Mouse (Mus musculus) limb, embryonic 14.5 days (tissue): ENCODE results near the gene Atrnl1. TPM values are rescaled to one million over a fixed set of nuclear protein-coding genes. Genes with fewer than 3 reads are reported as not detected.

Experiments used
- ATAC-seq: fragments of 200-750 bp; cut with Nextera tagmentation; 2 replicates; pipeline ENCODE4 v1.8.0; 2017; ENCODE audit warnings: low read depth, moderate number of reproducible peaks, moderate TSS enrichment; ENCODE audit not compliant: low FRiP score
- DNase-seq: peaks from one replicate; pipeline ENCODE4 v3.0.0-alpha.2; 2015; ENCODE audit warnings: low spot score
- H3K27ac ChIP-seq: fragments of 300-500 bp; sonication (generic); replicated peaks from 2 replicates; pipeline ENCODE4 v1.5.1; 2014; ENCODE audit warnings: low read depth, mild to moderate bottlenecking, low read length, moderate library complexity, mixed read lengths
- H3K27me3 ChIP-seq: fragments of 300-500 bp; sonication (generic); 2 replicates; pipeline ENCODE4 v1.6.1; 2014; ENCODE audit warnings: low read length, mixed read lengths; ENCODE audit not compliant: control insufficient read depth, insufficient read depth
- H3K36me3 ChIP-seq: fragments of 300-500 bp; sonication (generic); 2 replicates; pipeline ENCODE4 v1.6.1; 2014; ENCODE audit warnings: mild to moderate bottlenecking, low read length, moderate library complexity, mixed read lengths; ENCODE audit not compliant: control insufficient read depth, insufficient read depth
- H3K4me1 ChIP-seq: fragments of 300-500 bp; sonication (generic); 2 replicates; pipeline ENCODE4 v1.6.1; 2014; ENCODE audit warnings: antibody characterized with exemption, low read length, mixed read lengths; ENCODE audit not compliant: control insufficient read depth, insufficient read depth
- H3K4me2 ChIP-seq: fragments of 300-500 bp; sonication (generic); replicated peaks from 2 replicates; pipeline ENCODE4 v1.6.1; 2014; ENCODE audit warnings: low read depth, mild to moderate bottlenecking, low read length, moderate library complexity; ENCODE audit not compliant: severe bottlenecking
- H3K4me3 ChIP-seq: fragments of 300-500 bp; sonication (generic); replicated peaks from 2 replicates; pipeline ENCODE4 v1.5.1; 2014; ENCODE audit warnings: low read length
- H3K9ac ChIP-seq: fragments of 300-500 bp; sonication (generic); 2 replicates; pipeline ENCODE4 v1.6.1; 2014; ENCODE audit warnings: mild to moderate bottlenecking, low read depth, low read length, moderate library complexity; ENCODE audit not compliant: severe bottlenecking
- H3K9me3 ChIP-seq: fragments of 300-500 bp; sonication (generic); 2 replicates; pipeline ENCODE4 v1.6.1; 2016; ENCODE audit warnings: low read length; ENCODE audit not compliant: control insufficient read depth
- POLR2A ChIP-seq: fragments of 200-500 bp; IDR thresholded peaks from 2 replicates; pipeline ENCODE4 v1.8.0; 2012; ENCODE audit warnings: inconsistent platforms, mild to moderate bottlenecking, moderate library complexity, borderline replicate concordance; ENCODE audit not compliant: insufficient read depth, insufficient read length; ENCODE audit errors: extremely low read depth
- WGBS: fragments of 180-500 bp; shearing (Covaris S2); extraction: QIAGEN DNeasy Blood & Tissue Kit; methylation state at CpG from one replicate; pipeline ENCODE4 v1.1.7; 2014; 5-methylcytosine and 5-hydroxymethylcytosine counted together
- polyA plus RNA-seq, 2 experiments: library from polyadenylated mRNA; depleted of rRNA in 1 of 2; stranded (reverse) in 1 of 2; unstranded in 1 of 2; fragments of >200 nt; fragmentation: Nextera tagmentation in 1 of 2; extraction: Ambion mirVana in 1 of 2; gene quantifications; 2 replicates each; pipeline versions ENCODE4 v1.2.1 to v1.2.3; 2012 to 2014

The Atrnl1 gene
- polyA plus RNA-seq, 2 experiments = 7.7 to 19.9 TPM

DNA sequence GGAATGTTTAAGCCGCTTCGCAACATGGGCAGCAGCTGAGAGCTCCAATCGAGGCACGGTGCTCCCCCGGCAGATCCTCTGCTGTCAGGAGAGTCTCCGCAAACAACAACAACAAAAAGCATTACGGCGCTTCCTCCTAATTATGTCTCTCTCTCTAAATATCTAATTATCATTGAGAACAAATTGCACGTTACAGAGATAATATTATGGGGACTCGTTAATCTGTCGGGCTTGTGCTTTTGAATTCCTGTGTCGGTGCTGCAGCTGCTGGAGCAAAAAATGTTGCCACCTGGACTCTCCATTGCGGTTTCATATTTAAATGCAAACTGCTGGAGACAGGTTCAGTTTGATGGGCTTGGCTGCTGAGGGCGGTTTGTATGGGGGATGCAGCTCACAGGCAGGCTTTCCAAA is 466.1 kb downstream of the Atrnl1 start:
- no peaks in the 10 kb centered on the region for H3K27me3 ChIP-seq
- ATAC-seq (no peak), DNase-seq (no peak)
- H3K4me1 ChIP-seq = peaks cover 5% of the 10 kb centered on the region; the same call in 1 of the 2 replicates
- no peak overlapping the region; the same call in 1 of the 2 replicates for H3K4me2 ChIP-seq
- TF ChIP-seq POLR2A = no peak
- no peaks in the 10 kb centered on the region for H3K36me3 ChIP-seq
- no peak overlapping the region for H3K4me3 ChIP-seq
- no peak overlapping the region for H3K9ac ChIP-seq
- H3K27ac ChIP-seq = no peak overlapping the region
- 47% methylated on average over 14 of the region's 14 CpGs for WGBS
- H3K9me3 ChIP-seq = no peaks in the 10 kb centered on the region

DNA sequence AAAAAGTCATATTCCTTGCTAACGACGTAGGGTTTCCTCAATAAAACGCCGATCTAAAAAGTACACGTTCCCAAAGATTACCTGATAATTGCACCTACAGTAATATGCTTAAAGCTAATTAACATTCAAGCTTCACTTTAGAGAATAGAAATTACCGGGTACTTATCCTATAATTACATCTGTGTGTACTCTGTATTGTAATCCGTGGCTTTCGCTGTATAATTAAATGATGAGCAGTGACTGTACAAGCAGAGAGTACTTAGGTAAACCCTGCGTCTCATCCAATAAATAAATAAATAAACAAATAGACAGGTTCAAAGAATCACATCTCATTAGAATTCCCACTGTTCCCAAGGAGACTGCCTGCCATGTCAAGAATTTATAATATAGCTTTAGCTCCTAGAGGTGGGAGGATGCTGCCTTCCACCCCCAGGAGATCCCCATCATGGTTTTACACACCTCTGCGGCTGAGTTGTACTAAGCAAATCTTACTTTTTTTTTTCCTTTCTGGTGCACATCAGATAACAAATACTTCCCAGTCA is 466.8 kb downstream of the Atrnl1 start:
- DNase-seq (no peak), ATAC-seq (no peak)
- H3K27ac ChIP-seq = no peak overlapping the region
- H3K9ac ChIP-seq = no peak overlapping the region
- WGBS = 61% methylated on average over 10 of the region's 10 CpGs
- no peaks in the 10 kb centered on the region for H3K9me3 ChIP-seq
- H3K27me3 ChIP-seq = no peaks in the 10 kb centered on the region
- H3K36me3 ChIP-seq = no peaks in the 10 kb centered on the region
- peaks cover 5% of the 10 kb centered on the region; the same call in 1 of the 2 replicates for H3K4me1 ChIP-seq
- H3K4me3 ChIP-seq = no peak overlapping the region
- no peak overlapping the region for H3K4me2 ChIP-seq
- no peak for TF ChIP-seq POLR2A

DNA sequence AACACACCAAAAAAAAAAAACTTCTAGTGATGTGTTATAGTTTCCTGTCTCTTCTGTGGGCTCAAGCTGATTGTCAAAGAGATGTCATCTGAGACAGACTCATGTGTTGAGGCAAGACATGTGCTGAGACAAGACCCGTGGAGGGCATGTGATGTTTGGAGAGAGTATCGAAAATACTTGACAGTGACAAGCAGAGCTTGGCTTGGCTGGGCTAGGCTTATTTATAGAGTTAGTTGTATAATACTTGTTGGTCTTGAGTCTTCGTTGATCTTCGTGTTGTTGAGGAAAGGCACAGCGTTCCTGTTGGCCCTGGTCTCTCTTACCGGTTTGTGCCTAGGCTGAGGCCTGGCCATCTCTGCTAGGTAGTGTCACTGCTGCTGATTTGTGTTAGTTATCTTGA is 469.3 kb downstream of the Atrnl1 start:
- no peaks in the 10 kb centered on the region for H3K27me3 ChIP-seq
- H3K4me3 ChIP-seq = no peak overlapping the region
- DNase-seq (no peak), ATAC-seq (no peak)
- no peak overlapping the region for H3K27ac ChIP-seq
- no peaks in the 10 kb centered on the region for H3K36me3 ChIP-seq
- H3K4me2 ChIP-seq = no peak overlapping the region
- 96% methylated on average over 6 of the region's 6 CpGs for WGBS
- no peak overlapping the region for H3K9ac ChIP-seq
- no peak for TF ChIP-seq POLR2A
- H3K4me1 ChIP-seq = peaks cover 5% of the 10 kb centered on the region; the same call in 1 of the 2 replicates
- H3K9me3 ChIP-seq = no peaks in the 10 kb centered on the region

DNA sequence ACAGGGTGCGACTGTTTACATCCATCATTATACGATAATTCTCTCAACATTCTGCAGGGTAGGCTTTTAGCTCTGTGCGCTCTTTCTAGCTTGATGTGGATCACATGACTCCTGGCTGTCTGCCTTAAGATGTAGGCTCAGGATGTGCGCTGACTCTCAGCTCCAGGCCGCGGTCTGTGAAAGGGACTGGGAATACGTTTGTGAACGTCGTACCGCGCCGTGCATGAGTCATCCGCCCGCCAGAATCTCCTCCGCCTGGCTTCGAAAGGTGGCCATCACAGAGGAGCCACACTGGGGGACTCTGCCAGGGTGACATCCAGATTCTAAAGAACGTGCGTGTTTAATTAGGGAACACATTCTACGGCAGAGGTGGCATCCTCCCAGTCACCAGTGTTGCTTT is 471.9 kb downstream of the Atrnl1 start:
- WGBS = 96% methylated on average over 19 of the region's 19 CpGs
- no peak for TF ChIP-seq POLR2A
- no peak for DNase-seq
- no peak for ATAC-seq
- H3K27me3 ChIP-seq = no peaks in the 10 kb centered on the region
- H3K9ac ChIP-seq = no peak overlapping the region
- no peak overlapping the region for H3K4me2 ChIP-seq
- no peaks in the 10 kb centered on the region for H3K36me3 ChIP-seq
- H3K27ac ChIP-seq = no peak overlapping the region
- H3K9me3 ChIP-seq = no peaks in the 10 kb centered on the region
- H3K4me3 ChIP-seq = no peak overlapping the region
- no peaks in the 10 kb centered on the region for H3K4me1 ChIP-seq

DNA sequence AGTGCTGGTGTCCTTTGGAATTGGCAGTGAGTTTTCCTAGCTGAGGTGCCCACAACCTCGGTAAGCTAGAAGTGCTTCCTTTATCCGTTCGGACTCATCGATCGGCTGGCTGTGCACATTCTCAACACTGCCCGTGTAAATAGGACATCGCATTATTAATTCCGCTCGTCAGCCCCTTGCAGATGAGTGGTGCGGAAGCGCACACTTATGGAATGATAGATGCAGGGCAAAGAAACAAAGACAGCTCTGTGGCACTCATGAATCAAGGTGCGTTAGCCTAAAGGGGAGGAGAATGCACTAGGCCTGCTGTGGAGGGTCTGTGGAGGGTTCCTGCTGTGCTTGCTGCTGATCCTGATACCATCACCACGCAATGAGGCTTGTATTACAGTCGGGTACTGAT is 474.0 kb downstream of the Atrnl1 start:
- Histone ChIP-seq H3K4me2 (no peak overlapping the region), H3K9ac (no peak overlapping the region), H3K27ac (no peak overlapping the region), H3K9me3 (no peaks in the 10 kb centered on the region), H3K4me3 (no peak overlapping the region), H3K36me3 (no peaks in the 10 kb centered on the region), H3K27me3 (no peaks in the 10 kb centered on the region), H3K4me1 (peaks cover 5% of the 10 kb centered on the region)
- ATAC-seq (no peak), DNase-seq (no peak)
- WGBS = 93% methylated on average over 14 of the region's 14 CpGs
- TF ChIP-seq POLR2A = no peak

DNA sequence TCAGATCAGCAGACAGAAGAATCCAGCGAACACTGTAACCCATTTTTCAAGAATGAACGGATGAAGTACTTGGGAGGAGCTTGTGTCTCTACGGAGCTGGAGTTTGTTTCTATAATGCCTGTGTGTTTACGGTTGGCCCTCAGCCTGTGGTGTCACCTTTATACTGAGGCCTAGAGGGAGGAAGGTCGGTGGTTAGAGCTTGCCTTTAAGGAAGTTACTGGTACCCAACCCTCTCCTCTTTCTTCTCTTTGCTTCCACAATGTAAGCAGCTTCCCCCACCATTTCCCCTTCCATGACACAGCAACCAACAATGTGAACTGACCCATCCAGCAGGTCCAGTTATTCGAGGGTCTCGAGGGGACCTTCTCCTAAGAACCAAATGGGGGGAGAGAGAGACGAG is 475.9 kb downstream of the Atrnl1 start:
- H3K27ac ChIP-seq = no peak overlapping the region
- ATAC-seq (no peak), DNase-seq (no peak)
- H3K36me3 ChIP-seq = no peaks in the 10 kb centered on the region
- H3K4me3 ChIP-seq = no peak overlapping the region
- 95% methylated on average over 8 of the region's 8 CpGs for WGBS
- no peak for TF ChIP-seq POLR2A
- no peaks in the 10 kb centered on the region for H3K27me3 ChIP-seq
- no peaks in the 10 kb centered on the region for H3K9me3 ChIP-seq
- H3K4me2 ChIP-seq = no peak overlapping the region
- H3K9ac ChIP-seq = no peak overlapping the region
- H3K4me1 ChIP-seq = peaks cover 5% of the 10 kb centered on the region
